Mouse (Mus musculus) midbrain, embryonic 11.5 days (tissue): ENCODE data around the gene Fgf11. TPM values are rescaled to one million over a fixed set of nuclear protein-coding genes. Genes with fewer than 3 reads are reported as not detected.

Experiments
- ATAC-seq: fragments of 200-750 bp; cut with Nextera tagmentation; 2 replicates; pipeline ENCODE4 v1.8.0; 2017; ENCODE audit warnings: moderate TSS enrichment, moderate library complexity; ENCODE audit not compliant: low FRiP score
- DNase-seq: peaks from one replicate; pipeline ENCODE4 v3.0.0; 2015; ENCODE audit warnings: low spot score; ENCODE audit errors: missing footprints
- H3K27ac ChIP-seq: fragments of 300-500 bp; sonication (generic); 2 replicates; pipeline ENCODE4 v1.5.1; 2014; ENCODE audit warnings: low read depth, low read length
- H3K27me3 ChIP-seq: fragments of 300-500 bp; sonication (generic); 2 replicates; pipeline ENCODE4 v1.6.1; 2014; ENCODE audit warnings: mild to moderate bottlenecking, low read length, moderate library complexity, mixed read lengths; ENCODE audit not compliant: control insufficient read depth, insufficient read depth
- H3K36me3 ChIP-seq: fragments of 300-500 bp; sonication (generic); 2 replicates; pipeline ENCODE4 v1.6.1; 2014; ENCODE audit warnings: mild to moderate bottlenecking, low read length, moderate library complexity, mixed read lengths; ENCODE audit not compliant: control insufficient read depth, insufficient read depth
- H3K4me1 ChIP-seq: fragments of 300-500 bp; sonication (generic); 2 replicates; pipeline ENCODE4 v1.6.1; 2014; ENCODE audit warnings: low read length; ENCODE audit not compliant: control insufficient read depth, insufficient read depth
- H3K4me2 ChIP-seq: fragments of 300-500 bp; sonication (generic); 2 replicates; pipeline ENCODE4 v1.6.1; 2014; ENCODE audit warnings: mild to moderate bottlenecking, moderate library complexity
- H3K4me3 ChIP-seq: fragments of 300-500 bp; sonication (generic); 2 replicates; pipeline ENCODE4 v1.5.1; 2014; ENCODE audit warnings: low read depth, low read length
- H3K9ac ChIP-seq: fragments of 300-500 bp; sonication (generic); 2 replicates; pipeline ENCODE4 v1.6.1; 2014; ENCODE audit warnings: low read length
- H3K9me3 ChIP-seq: fragments of 300-500 bp; sonication (generic); 2 replicates; pipeline ENCODE4 v1.6.1; 2016; ENCODE audit warnings: low read length; ENCODE audit not compliant: control insufficient read depth
- WGBS: fragments of 180-500 bp; shearing (Covaris S2); extraction: QIAGEN DNeasy Blood & Tissue Kit; methylation state at CpG from one replicate; pipeline ENCODE4 v1.1.7; 2014; 5-methylcytosine and 5-hydroxymethylcytosine counted together
- polyA plus RNA-seq: library from polyadenylated mRNA; unstranded; fragments of >200 nt; fragmentation: Nextera tagmentation; extraction: Ambion mirVana; gene quantifications from 2 replicates; pipeline ENCODE4 v1.2.1, GENCODE M21; 2014

Fgf11 gene
- polyA plus RNA-seq, 1 experiment from 2014 or later = 1.3 TPM

- Histone ChIP-seq H3K9me3 (no peaks in the 10 kb centered on the region), H3K4me2 (no peak overlapping the region), H3K27me3 (peaks cover 31% of the 10 kb centered on the region), H3K9ac (no peak overlapping the region), H3K36me3 (no peaks in the 10 kb centered on the region), H3K27ac (no peak overlapping the region), H3K4me3 (no peak overlapping the region), H3K4me1 (peaks cover 38% of the 10 kb centered on the region)
- WGBS = 79% methylated on average over 7 of the region's 7 CpGs
- no peak for DNase-seq
- ATAC-seq = no peak
These were observed 3.7 kb downstream of the Fgf11 start for GRCm38 (mm10) chr11:69797924-69798323.

- ATAC-seq (no peak), DNase-seq (no peak)
- WGBS = 2% methylated on average over 13 of the region's 13 CpGs
- Histone ChIP-seq H3K9ac (peak overlapping the region; percentile 49; the same call in 1 of the 2 replicates), H3K9me3 (no peaks in the 10 kb centered on the region), H3K4me1 (peaks cover 21% of the 10 kb centered on the region), H3K27me3 (peaks cover 12% of the 10 kb centered on the region), H3K4me2 (peak overlapping the region; percentile 76), H3K4me3 (peak overlapping the region; percentile 31), H3K27ac (no peak overlapping the region), H3K36me3 (no peaks in the 10 kb centered on the region)
These were observed 5.6 kb downstream of the Fgf11 start for GRCm38 (mm10) chr11:69795983-69796435.

- Histone ChIP-seq H3K4me1 (peaks cover 20% of the 10 kb centered on the region), H3K4me3 (peak within 1 kb of the TSS; percentile 31), H3K9me3 (no peaks in the 10 kb centered on the region), H3K27me3 (peaks cover 11% of the 10 kb centered on the region), H3K4me2 (peak within 1 kb of the TSS; percentile 76), H3K36me3 (no peaks in the 10 kb centered on the region), H3K27ac (no peak within 1 kb of the TSS), H3K9ac (peak within 1 kb of the TSS; percentile 49; the same call in 1 of the 2 replicates)
- 2% methylated on average over 52 of the region's 52 CpGs for WGBS
- DNase-seq = peak; percentile 95
- ATAC-seq = peak; percentile 93
These were observed 6.3 kb downstream of the Fgf11 start, which contains the start of gene Chrnb1 for GRCm38 (mm10) chr11:69795168-69795982. TSS of gene Chrnb1 (minus strand) at chr11:69795943.

- WGBS = 62% methylated on average over 5 of the region's 5 CpGs
- H3K4me3 ChIP-seq = no peak overlapping the region
- DNase-seq (peak; percentile 70), ATAC-seq (no peak)
- no peaks in the 10 kb centered on the region for H3K9me3 ChIP-seq
- H3K9ac ChIP-seq = no peak overlapping the region
- H3K27ac ChIP-seq = no peak overlapping the region
- no peaks in the 10 kb centered on the region for H3K36me3 ChIP-seq
- no peak overlapping the region for H3K4me2 ChIP-seq
- H3K4me1 ChIP-seq = peaks cover 4% of the 10 kb centered on the region; the same call in 1 of the 2 replicates
- H3K27me3 ChIP-seq = peaks cover 11% of the 10 kb centered on the region
These were observed 8.2 kb downstream of the Fgf11 start for GRCm38 (mm10) chr11:69793429-69793828.

- Histone ChIP-seq H3K36me3 (no peaks in the 10 kb centered on the region), H3K27me3 (peaks cover 5% of the 10 kb centered on the region), H3K4me2 (no peak overlapping the region), H3K9me3 (no peaks in the 10 kb centered on the region), H3K4me1 (peaks cover 4% of the 10 kb centered on the region; the same call in 1 of the 2 replicates), H3K4me3 (no peak overlapping the region), H3K27ac (no peak overlapping the region), H3K9ac (no peak overlapping the region)
- WGBS = 71% methylated on average over 5 of the region's 5 CpGs
- no peak for DNase-seq
- no peak for ATAC-seq
These were observed 10.2 kb downstream of the Fgf11 start for GRCm38 (mm10) chr11:69791420-69791819.

GRCm38 (mm10) chr11:69789431-69789830, 12.2 kb downstream of the Fgf11 start:
- Histone ChIP-seq H3K4me1 (no peaks in the 10 kb centered on the region), H3K27ac (no peak overlapping the region), H3K27me3 (no peaks in the 10 kb centered on the region), H3K4me2 (no peak overlapping the region), H3K36me3 (no peaks in the 10 kb centered on the region), H3K4me3 (no peak overlapping the region), H3K9ac (no peak overlapping the region), H3K9me3 (no peaks in the 10 kb centered on the region)
- ATAC-seq (no peak), DNase-seq (no peak)
- WGBS = 76% methylated on average over 5 of the region's 5 CpGs

- Histone ChIP-seq H3K4me1 (no peaks in the 10 kb centered on the region), H3K4me3 (no peak overlapping the region), H3K27ac (no peak overlapping the region), H3K36me3 (no peaks in the 10 kb centered on the region), H3K4me2 (no peak overlapping the region), H3K27me3 (no peaks in the 10 kb centered on the region), H3K9me3 (no peaks in the 10 kb centered on the region), H3K9ac (no peak overlapping the region)
- ATAC-seq = no peak
- WGBS = 84% methylated on average over 5 of the region's 5 CpGs
- no peak for DNase-seq
These were observed 14.4 kb downstream of the Fgf11 start for GRCm38 (mm10) chr11:69787306-69787705.

- DNase-seq (no peak), ATAC-seq (no peak)
- 47% methylated on average over 15 of the region's 15 CpGs for WGBS
- H3K9ac ChIP-seq = no peak overlapping the region
- no peaks in the 10 kb centered on the region for H3K4me1 ChIP-seq
- no peak overlapping the region for H3K4me3 ChIP-seq
- no peak overlapping the region for H3K4me2 ChIP-seq
- no peak overlapping the region for H3K27ac ChIP-seq
- H3K9me3 ChIP-seq = no peaks in the 10 kb centered on the region
- H3K27me3 ChIP-seq = no peaks in the 10 kb centered on the region
- no peaks in the 10 kb centered on the region for H3K36me3 ChIP-seq
These were observed 16.8 kb downstream of the Fgf11 start for GRCm38 (mm10) chr11:69784793-69785272.

- Histone ChIP-seq H3K4me1 (no peaks in the 10 kb centered on the region), H3K27ac (no peak overlapping the region), H3K9me3 (no peaks in the 10 kb centered on the region), H3K4me3 (no peak overlapping the region), H3K36me3 (no peaks in the 10 kb centered on the region), H3K4me2 (no peak overlapping the region), H3K9ac (no peak overlapping the region), H3K27me3 (no peaks in the 10 kb centered on the region)
- ATAC-seq (no peak), DNase-seq (no peak)
- WGBS = 43% methylated on average over 4 of the region's 4 CpGs
These were observed 19.8 kb downstream of the Fgf11 start for GRCm38 (mm10) chr11:69781828-69782227.
